Mouse (Mus musculus) kidney, embryonic 14.5 days (tissue): ENCODE data around the gene Rras. TPM values are rescaled to one million over a fixed set of nuclear protein-coding genes. Genes with fewer than 3 reads are reported as not detected.

Source experiments
- ATAC-seq: fragments of 200-750 bp; cut with Nextera tagmentation; 2 replicates; pipeline ENCODE4 v1.8.0; 2017; ENCODE audit warnings: moderate number of reproducible peaks, mild to moderate bottlenecking, moderate TSS enrichment, moderate library complexity; ENCODE audit not compliant: low FRiP score, low TSS enrichment
- H3K27ac ChIP-seq: fragments of 300-500 bp; sonication (generic); 2 replicates; pipeline ENCODE4 v1.5.1; 2014; ENCODE audit warnings: low read depth, mild to moderate bottlenecking, low read length, moderate library complexity, mixed read lengths
- H3K27me3 ChIP-seq: fragments of 300-500 bp; sonication (generic); 2 replicates; pipeline ENCODE4 v1.6.1; 2014; ENCODE audit warnings: mild to moderate bottlenecking, low read length; ENCODE audit not compliant: control insufficient read depth, insufficient read depth
- H3K36me3 ChIP-seq: fragments of 300-500 bp; sonication (generic); 2 replicates; pipeline ENCODE4 v1.6.1; 2014; ENCODE audit warnings: low read length, mixed read lengths; ENCODE audit not compliant: control insufficient read depth, insufficient read depth
- H3K4me1 ChIP-seq: fragments of 300-500 bp; sonication (generic); 2 replicates; pipeline ENCODE4 v1.6.1; 2014; ENCODE audit warnings: low read length, mixed read lengths; ENCODE audit not compliant: control insufficient read depth, insufficient read depth
- H3K4me2 ChIP-seq: fragments of 300-500 bp; sonication (generic); replicated peaks from 2 replicates; pipeline ENCODE4 v1.6.1; 2014; ENCODE audit warnings: low read depth, mild to moderate bottlenecking, low read length
- H3K4me3 ChIP-seq: fragments of 300-500 bp; sonication (generic); 2 replicates; pipeline ENCODE4 v1.5.1; 2014; ENCODE audit warnings: mild to moderate bottlenecking, low read length
- H3K9ac ChIP-seq: fragments of 300-500 bp; sonication (generic); 2 replicates; pipeline ENCODE4 v1.6.1; 2014; ENCODE audit warnings: low read depth, mild to moderate bottlenecking, low read length, moderate library complexity
- H3K9me3 ChIP-seq: fragments of 300-500 bp; sonication (generic); 2 replicates; pipeline ENCODE4 v1.6.1; 2016; ENCODE audit warnings: low read length; ENCODE audit not compliant: control insufficient read depth
- WGBS: fragments of 180-500 bp; shearing (Covaris S2); extraction: QIAGEN DNeasy Blood & Tissue Kit; methylation state at CpG from one replicate; pipeline ENCODE4 v1.1.7; 2014; 5-methylcytosine and 5-hydroxymethylcytosine counted together
- polyA plus RNA-seq: library from polyadenylated mRNA; unstranded; fragments of >200 nt; fragmentation: Nextera tagmentation; extraction: Ambion mirVana; gene quantifications from 2 replicates; pipeline ENCODE4 v1.2.1, GENCODE M21; 2014

Rras gene
- polyA plus RNA-seq, 1 experiment from 2014 or later = 31.8 TPM

GRCm38 (mm10) chr7:44997940-44998428, 19.8 kb upstream of the Rras start:
- peak; percentile 2; the same call in 1 of the 2 replicates for ATAC-seq
- Histone ChIP-seq H3K9me3 (no peaks in the 10 kb centered on the region), H3K9ac (peak overlapping the region; percentile 77), H3K4me3 (peak overlapping the region; percentile 79), H3K27me3 (no peaks in the 10 kb centered on the region), H3K4me1 (peaks cover 28% of the 10 kb centered on the region), H3K27ac (peak overlapping the region; percentile 78), H3K4me2 (peak overlapping the region; percentile 91), H3K36me3 (peaks cover 64% of the 10 kb centered on the region)
- 4% methylated on average over 15 of the region's 15 CpGs for WGBS

GRCm38 (mm10) chr7:44998501-44998955, 19.2 kb upstream of the Rras start, which contains the start of gene Bcl2l12:
Gene Bcl2l12, minus strand, starts transcription at chr7:44998712.
- H3K36me3 ChIP-seq = peaks cover 64% of the 10 kb centered on the region
- no peaks in the 10 kb centered on the region for H3K9me3 ChIP-seq
- peaks cover 28% of the 10 kb centered on the region for H3K4me1 ChIP-seq
- H3K9ac ChIP-seq = peak within 1 kb of the TSS; percentile 77
- H3K4me2 ChIP-seq = peak within 1 kb of the TSS; percentile 91
- 2% methylated on average over 18 of the region's 18 CpGs for WGBS
- ATAC-seq = 0 out of 2 replicates have a peak, but pooled peaks have one; percentile 12
- peak within 1 kb of the TSS; percentile 78 for H3K27ac ChIP-seq
- peak within 1 kb of the TSS; percentile 79 for H3K4me3 ChIP-seq
- H3K27me3 ChIP-seq = no peaks in the 10 kb centered on the region

GRCm38 (mm10) chr7:44999753-45000152, 18.0 kb upstream of the Rras start:
- no peak overlapping the region; the same call in 1 of the 2 replicates for H3K4me2 ChIP-seq
- H3K4me3 ChIP-seq = no peak overlapping the region
- H3K36me3 ChIP-seq = peaks cover 63% of the 10 kb centered on the region
- H3K9me3 ChIP-seq = no peaks in the 10 kb centered on the region
- no peak overlapping the region for H3K9ac ChIP-seq
- no peak for ATAC-seq
- no peak overlapping the region for H3K27ac ChIP-seq
- no peaks in the 10 kb centered on the region for H3K27me3 ChIP-seq
- peaks cover 28% of the 10 kb centered on the region for H3K4me1 ChIP-seq
- 63% methylated on average over 11 of the region's 11 CpGs for WGBS

GRCm38 (mm10) chr7:45000539-45001114, 17.1 kb upstream of the Rras start:
- H3K9me3 ChIP-seq = no peaks in the 10 kb centered on the region
- WGBS = 79% methylated on average over 21 of the region's 21 CpGs
- no peak overlapping the region for H3K27ac ChIP-seq
- H3K36me3 ChIP-seq = peaks cover 62% of the 10 kb centered on the region
- H3K27me3 ChIP-seq = no peaks in the 10 kb centered on the region
- ATAC-seq = no peak
- no peak overlapping the region for H3K4me3 ChIP-seq
- H3K4me2 ChIP-seq = no peak overlapping the region
- H3K9ac ChIP-seq = no peak overlapping the region
- peaks cover 28% of the 10 kb centered on the region for H3K4me1 ChIP-seq

- Histone ChIP-seq H3K9me3 (no peaks in the 10 kb centered on the region), H3K4me2 (no peak overlapping the region), H3K27ac (no peak overlapping the region), H3K4me1 (peaks cover 15% of the 10 kb centered on the region), H3K9ac (no peak overlapping the region), H3K4me3 (no peak overlapping the region), H3K36me3 (peaks cover 76% of the 10 kb centered on the region), H3K27me3 (no peaks in the 10 kb centered on the region)
- no peak for ATAC-seq
- WGBS = 90% methylated on average over 7 of the region's 7 CpGs
Observed at GRCm38 (mm10) chr7:45002440-45002839, 15.3 kb upstream of the Rras start.

GRCm38 (mm10) chr7:45004546-45004945, 13.2 kb upstream of the Rras start:
- no peak overlapping the region for H3K9ac ChIP-seq
- H3K4me3 ChIP-seq = no peak overlapping the region
- no peak overlapping the region for H3K27ac ChIP-seq
- WGBS = 47% methylated on average over 3 of the region's 3 CpGs
- peaks cover 97% of the 10 kb centered on the region for H3K36me3 ChIP-seq
- H3K4me2 ChIP-seq = no peak overlapping the region
- no peaks in the 10 kb centered on the region for H3K9me3 ChIP-seq
- no peaks in the 10 kb centered on the region for H3K27me3 ChIP-seq
- peaks cover 10% of the 10 kb centered on the region for H3K4me1 ChIP-seq
- no peak for ATAC-seq

- no peak overlapping the region for H3K4me3 ChIP-seq
- no peaks in the 10 kb centered on the region for H3K9me3 ChIP-seq
- no peak for ATAC-seq
- peaks cover 97% of the 10 kb centered on the region for H3K36me3 ChIP-seq
- H3K4me2 ChIP-seq = no peak overlapping the region
- 84% methylated on average over 6 of the region's 6 CpGs for WGBS
- no peak overlapping the region for H3K9ac ChIP-seq
- H3K27me3 ChIP-seq = no peaks in the 10 kb centered on the region
- no peak overlapping the region for H3K27ac ChIP-seq
- peaks cover 4% of the 10 kb centered on the region; the same call in 1 of the 2 replicates for H3K4me1 ChIP-seq
Observed at GRCm38 (mm10) chr7:45005321-45005992, 12.3 kb upstream of the Rras start.

GRCm38 (mm10) chr7:45006503-45006902, 11.3 kb upstream of the Rras start:
- Histone ChIP-seq H3K9ac (no peak overlapping the region), H3K4me3 (no peak overlapping the region), H3K4me1 (peaks cover 4% of the 10 kb centered on the region; the same call in 1 of the 2 replicates), H3K36me3 (peaks cover 96% of the 10 kb centered on the region), H3K27ac (no peak overlapping the region), H3K4me2 (no peak overlapping the region), H3K27me3 (no peaks in the 10 kb centered on the region), H3K9me3 (no peaks in the 10 kb centered on the region)
- 94% methylated on average over 12 of the region's 12 CpGs for WGBS
- ATAC-seq = no peak

GRCm38 (mm10) chr7:45007141-45007540, 10.6 kb upstream of the Rras start:
- WGBS = 95% methylated on average over 29 of the region's 29 CpGs
- no peak overlapping the region for H3K4me3 ChIP-seq
- no peak overlapping the region for H3K4me2 ChIP-seq
- no peaks in the 10 kb centered on the region for H3K9me3 ChIP-seq
- no peak for ATAC-seq
- H3K27me3 ChIP-seq = no peaks in the 10 kb centered on the region
- H3K4me1 ChIP-seq = no peaks in the 10 kb centered on the region
- peaks cover 96% of the 10 kb centered on the region for H3K36me3 ChIP-seq
- no peak overlapping the region for H3K9ac ChIP-seq
- H3K27ac ChIP-seq = no peak overlapping the region
